Mouse (Mus musculus): Measurements from ENCODE around the gene Ptar1. TPM values are rescaled to one million over a fixed set of nuclear protein-coding genes. Genes with fewer than 3 reads are reported as not detected.

The Ptar1 gene
- 4.0 and 7.4 TPM in 2 replicates for polyA plus RNA-seq (2011; ENCODE audit: insufficient read depth, insufficient read length, low replicate concordance, missing spikeins)

- Histone ChIP-seq H3K4me1 (ENCODE audit: control insufficient read depth, insufficient read depth, low read length) (no peaks in the 10 kb centered on the region), H3K4me3 (replicated peaks; ENCODE audit: control insufficient read depth, low read depth, low read length) (peak within 1 kb of the TSS; percentile 89), H3K27ac (ENCODE audit: control insufficient read depth, insufficient read depth, low read depth, low read length, poor library complexity) (peak within 1 kb of the TSS; percentile 83)
- under 1% methylated on average over 91 of the region's 93 CpGs for WGBS
- TF ChIP-seq POLR2A (IDR thresholded peaks at IDR 0.05; ENCODE audit: borderline replicate concordance, control insufficient read depth, low read depth, low read length) (0 out of 2 replicates have a peak, but pooled peaks have one; percentile 68), CTCF (IDR thresholded peaks at IDR 0.05; ENCODE audit: control insufficient read depth, insufficient read depth, low read length) (no peak)
Observed at GRCm38 (mm10) chr19:23687296-23688021, at the start of gene Ptar1. TSS of gene Ptar1 (plus strand) at chr19:23687429.

DNA sequence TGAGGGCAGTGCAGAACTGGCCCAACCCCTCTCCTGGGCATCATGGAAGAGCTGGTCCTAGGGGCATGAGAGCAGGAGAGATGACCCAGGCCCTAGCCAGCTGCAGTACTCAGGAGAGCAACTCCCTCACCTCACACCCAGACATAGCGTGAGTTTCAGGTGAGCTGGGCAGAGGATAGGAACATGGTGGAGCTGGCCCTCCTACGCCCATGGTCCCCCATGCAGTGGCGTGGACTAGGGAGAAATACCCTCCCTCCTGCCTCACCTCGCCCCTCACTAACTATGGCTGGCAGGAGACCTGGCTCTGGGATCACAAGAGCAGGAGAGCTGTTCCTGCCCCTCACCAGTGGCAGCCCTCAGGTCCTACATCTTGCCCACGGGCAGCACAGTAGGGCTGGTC is 43.4 kb upstream of the Ptar1 start:
- TF ChIP-seq CTCF (IDR thresholded peaks at IDR 0.05; ENCODE audit: control insufficient read depth, insufficient read depth, low read length) (no peak), POLR2A (IDR thresholded peaks at IDR 0.05; ENCODE audit: borderline replicate concordance, control insufficient read depth, low read depth, low read length) (no peak)
- Histone ChIP-seq H3K4me3 (replicated peaks; ENCODE audit: control insufficient read depth, low read depth, low read length) (no peak overlapping the region), H3K4me1 (ENCODE audit: control insufficient read depth, insufficient read depth, low read length) (no peaks in the 10 kb centered on the region; the same call in 1 of the 2 replicates), H3K27ac (ENCODE audit: control insufficient read depth, insufficient read depth, low read depth, low read length, poor library complexity) (no peak overlapping the region)
- WGBS, result 82% methylated on average over 5 of the region's 5 CpGs

GRCm38 (mm10) chr19:23645347-23645746 is 41.9 kb upstream of the Ptar1 start:
- 80% methylated on average over 7 of the region's 7 CpGs for WGBS
- no peak overlapping the region for H3K4me3 ChIP-seq (replicated peaks; ENCODE audit: control insufficient read depth, low read depth, low read length)
- no peaks in the 10 kb centered on the region; the same call in 1 of the 2 replicates for H3K4me1 ChIP-seq (ENCODE audit: control insufficient read depth, insufficient read depth, low read length)
- no peak for TF ChIP-seq CTCF (IDR thresholded peaks at IDR 0.05; ENCODE audit: control insufficient read depth, insufficient read depth, low read length)
- no peak for TF ChIP-seq POLR2A (IDR thresholded peaks at IDR 0.05; ENCODE audit: borderline replicate concordance, control insufficient read depth, low read depth, low read length)
- H3K27ac ChIP-seq (ENCODE audit: control insufficient read depth, insufficient read depth, low read depth, low read length, poor library complexity), result no peak overlapping the region

GRCm38 (mm10) chr19:23647308-23647707 is 39.9 kb upstream of the Ptar1 start:
- 90% methylated on average over 7 of the region's 7 CpGs for WGBS
- Histone ChIP-seq H3K27ac (ENCODE audit: control insufficient read depth, insufficient read depth, low read depth, low read length, poor library complexity) (no peak overlapping the region), H3K4me3 (replicated peaks; ENCODE audit: control insufficient read depth, low read depth, low read length) (no peak overlapping the region), H3K4me1 (ENCODE audit: control insufficient read depth, insufficient read depth, low read length) (no peaks in the 10 kb centered on the region; the same call in 1 of the 2 replicates)
- TF ChIP-seq CTCF (IDR thresholded peaks at IDR 0.05; ENCODE audit: control insufficient read depth, insufficient read depth, low read length), result no peak
- TF ChIP-seq POLR2A (IDR thresholded peaks at IDR 0.05; ENCODE audit: borderline replicate concordance, control insufficient read depth, low read depth, low read length), result no peak

- H3K27ac ChIP-seq (ENCODE audit: control insufficient read depth, insufficient read depth, low read depth, low read length, poor library complexity), result no peak within 1 kb of the TSS
- 17% methylated on average over 13 of the region's 13 CpGs for WGBS
- no peaks in the 10 kb centered on the region for H3K4me1 ChIP-seq (ENCODE audit: control insufficient read depth, insufficient read depth, low read length)
- no peak within 1 kb of the TSS for H3K4me3 ChIP-seq (replicated peaks; ENCODE audit: control insufficient read depth, low read depth, low read length)
- no peak for TF ChIP-seq CTCF (IDR thresholded peaks at IDR 0.05; ENCODE audit: control insufficient read depth, insufficient read depth, low read length)
- no peak for TF ChIP-seq POLR2A (IDR thresholded peaks at IDR 0.05; ENCODE audit: borderline replicate concordance, control insufficient read depth, low read depth, low read length)
Observed at GRCm38 (mm10) chr19:23652644-23653043, 34.6 kb upstream of the Ptar1 start, which contains the start of gene 1700028P14Rik. TSS of gene 1700028P14Rik (minus strand) at chr19:23652812.

DNA sequence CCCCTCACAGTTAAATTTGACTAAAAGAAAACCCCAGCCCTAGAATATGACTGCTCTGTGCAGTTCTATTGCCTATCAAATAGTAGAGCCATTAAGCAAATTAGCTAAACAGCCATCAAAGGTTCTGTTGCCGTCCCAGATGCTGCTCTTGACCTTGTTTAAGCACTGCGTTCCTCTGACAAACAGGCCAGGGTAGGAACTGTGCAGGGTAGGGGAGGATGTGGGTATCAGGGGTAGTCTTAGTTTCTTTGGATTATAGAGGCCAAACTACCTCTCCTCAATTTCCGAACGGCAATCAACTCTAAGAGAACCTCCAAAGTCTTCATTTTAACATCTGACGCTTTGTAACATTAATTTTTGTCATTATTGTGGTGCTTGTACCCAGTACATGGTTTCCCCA is 34.1 kb upstream of the Ptar1 start:
- Histone ChIP-seq H3K4me1 (ENCODE audit: control insufficient read depth, insufficient read depth, low read length) (no peaks in the 10 kb centered on the region), H3K4me3 (replicated peaks; ENCODE audit: control insufficient read depth, low read depth, low read length) (no peak overlapping the region), H3K27ac (ENCODE audit: control insufficient read depth, insufficient read depth, low read depth, low read length, poor library complexity) (no peak overlapping the region)
- WGBS, result 79% methylated on average over 5 of the region's 5 CpGs
- TF ChIP-seq POLR2A (IDR thresholded peaks at IDR 0.05; ENCODE audit: borderline replicate concordance, control insufficient read depth, low read depth, low read length), result no peak
- TF ChIP-seq CTCF (IDR thresholded peaks at IDR 0.05; ENCODE audit: control insufficient read depth, insufficient read depth, low read length), result no peak

GRCm38 (mm10) chr19:23657261-23657932 is 29.8 kb upstream of the Ptar1 start:
- Histone ChIP-seq H3K4me3 (replicated peaks; ENCODE audit: control insufficient read depth, low read depth, low read length) (no peak overlapping the region), H3K4me1 (ENCODE audit: control insufficient read depth, insufficient read depth, low read length) (no peaks in the 10 kb centered on the region), H3K27ac (ENCODE audit: control insufficient read depth, insufficient read depth, low read depth, low read length, poor library complexity) (no peak overlapping the region)
- TF ChIP-seq CTCF (IDR thresholded peaks at IDR 0.05; ENCODE audit: control insufficient read depth, insufficient read depth, low read length) (no peak), POLR2A (IDR thresholded peaks at IDR 0.05; ENCODE audit: borderline replicate concordance, control insufficient read depth, low read depth, low read length) (no peak)
- WGBS, result 67% methylated on average over 12 of the region's 12 CpGs

DNA sequence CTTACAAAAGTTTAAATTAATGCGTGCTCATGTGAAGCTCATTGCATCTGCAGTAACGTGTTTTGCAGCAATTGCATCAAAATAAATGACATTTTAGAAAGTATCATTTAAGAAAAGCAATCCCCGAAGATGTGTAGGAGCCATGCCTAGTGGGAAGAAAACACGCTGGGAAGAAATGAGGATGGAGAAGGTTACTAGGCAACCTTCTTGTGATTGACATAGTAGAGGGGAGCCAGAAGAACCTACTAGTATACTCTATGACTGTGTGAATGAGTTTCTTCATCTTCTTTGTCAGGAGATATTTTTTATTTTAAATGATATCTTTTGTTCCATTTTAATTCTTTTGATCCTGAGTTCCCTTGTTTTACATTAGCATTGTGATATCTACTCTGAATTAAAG is 28.9 kb upstream of the Ptar1 start:
- H3K4me3 ChIP-seq (replicated peaks; ENCODE audit: control insufficient read depth, low read depth, low read length), result no peak overlapping the region
- TF ChIP-seq POLR2A (IDR thresholded peaks at IDR 0.05; ENCODE audit: borderline replicate concordance, control insufficient read depth, low read depth, low read length), result no peak
- TF ChIP-seq CTCF (IDR thresholded peaks at IDR 0.05; ENCODE audit: control insufficient read depth, insufficient read depth, low read length), result no peak
- H3K27ac ChIP-seq (ENCODE audit: control insufficient read depth, insufficient read depth, low read depth, low read length, poor library complexity), result no peak overlapping the region
- H3K4me1 ChIP-seq (ENCODE audit: control insufficient read depth, insufficient read depth, low read length), result no peaks in the 10 kb centered on the region
- WGBS, result 71% methylated on average over 4 of the region's 4 CpGs

Measured in bone marrow, adult 2 months (tissue).